Mouse (Mus musculus): ENCODE measurements around the gene Tirap.

Gene Tirap

DNA sequence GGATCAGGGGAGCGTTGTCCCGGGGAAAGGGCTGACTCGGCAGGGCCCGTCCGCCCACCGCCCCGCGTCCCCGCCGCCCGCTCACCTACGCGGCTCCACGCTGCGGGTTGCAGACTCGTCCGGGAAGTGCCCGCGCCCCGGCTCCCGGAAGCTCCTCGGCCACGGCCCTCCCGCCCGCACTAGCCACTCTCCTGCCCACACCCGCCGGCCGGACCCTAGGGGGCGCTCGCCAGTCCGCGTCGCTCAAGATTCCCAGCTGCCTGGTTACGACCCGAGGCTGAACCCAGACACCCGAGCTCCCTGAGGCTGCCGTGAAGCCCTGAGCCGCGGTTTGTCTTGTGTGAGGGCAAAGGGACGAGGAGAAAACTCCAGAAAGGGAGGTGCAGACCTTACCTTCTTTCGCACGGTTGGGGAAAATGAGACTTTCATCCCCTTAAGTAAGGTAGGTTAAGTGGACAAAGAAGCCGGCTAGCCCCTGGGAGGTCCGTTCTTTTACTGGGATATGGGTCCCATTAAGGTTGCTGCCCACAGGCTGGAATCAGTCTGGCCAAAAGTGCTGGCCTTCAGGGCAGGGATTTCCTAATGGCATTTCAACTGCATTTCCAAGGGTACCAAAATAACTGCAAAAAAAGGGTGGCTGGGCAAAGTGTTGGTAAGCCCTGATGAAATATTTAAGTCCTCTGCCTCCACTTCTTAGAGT is at the start of gene Tirap, which contains the start of gene Srpr:
Gene Tirap (minus strand): TSS at position 520 of the 700 bp plus-strand sequence.
Gene Srpr (plus strand): TSS at position 404 of the 700 bp plus-strand sequence.
- DNase-seq, result peak; percentile 96

DNA sequence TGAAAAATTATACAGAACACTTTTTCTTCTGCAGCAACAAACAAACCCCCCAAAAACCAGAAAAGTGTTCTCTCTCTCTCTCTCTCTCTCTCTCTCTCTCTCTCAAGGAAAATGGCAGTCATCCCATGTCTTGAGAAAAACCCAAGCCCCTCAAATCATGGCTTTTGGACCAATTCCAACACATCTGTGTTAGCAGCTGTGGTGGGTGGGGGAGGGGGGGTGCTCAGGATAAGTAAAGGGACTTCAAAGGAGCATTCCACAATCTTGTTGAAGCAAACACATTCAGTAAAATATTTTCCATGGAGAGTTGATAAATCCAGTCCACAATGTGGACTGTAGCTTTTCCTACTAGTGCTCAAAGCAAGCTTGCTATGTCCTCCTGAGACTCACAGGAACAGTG is 49.4 kb upstream of the Tirap start:
- DNase-seq, result no peak

DNA sequence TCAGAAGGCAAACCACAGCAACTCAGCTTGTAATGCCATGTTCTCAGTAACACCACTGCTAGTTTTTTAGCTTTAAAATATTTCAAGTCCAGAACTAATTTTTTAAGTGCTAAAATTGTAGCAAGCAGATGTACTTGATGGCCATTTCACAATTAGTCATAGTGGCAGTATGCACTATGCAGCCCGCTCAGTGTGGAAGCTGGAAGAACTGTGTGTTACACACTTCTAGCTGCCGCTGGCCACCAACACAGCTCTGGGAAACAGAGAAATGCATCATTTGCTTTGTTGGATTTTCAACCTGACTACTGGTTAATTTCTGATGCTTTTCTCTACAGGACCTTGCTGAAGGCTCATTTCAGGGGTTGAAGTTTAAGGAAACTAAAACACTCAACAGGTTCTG is 47.3 kb upstream of the Tirap start:
- no peak for DNase-seq

DNA sequence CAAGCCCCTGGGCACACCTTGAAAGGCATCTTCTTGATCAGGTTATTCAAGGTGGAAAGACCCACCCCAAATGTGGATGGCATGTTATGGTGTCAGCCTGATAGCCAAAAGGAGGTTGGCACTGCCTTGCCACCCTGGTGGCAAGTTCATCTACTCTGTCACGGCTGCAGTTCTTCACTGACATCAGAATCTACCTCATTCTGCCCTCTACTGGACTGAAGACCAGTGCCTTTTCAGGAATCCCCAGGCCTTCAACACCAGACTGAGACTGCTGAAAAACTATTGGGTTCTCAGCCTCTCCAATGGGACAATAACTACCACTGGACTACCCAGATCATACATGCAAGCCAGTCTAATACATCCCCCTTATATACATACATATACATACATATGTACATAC is 39.6 kb upstream of the Tirap start:
- no peak for DNase-seq

DNA sequence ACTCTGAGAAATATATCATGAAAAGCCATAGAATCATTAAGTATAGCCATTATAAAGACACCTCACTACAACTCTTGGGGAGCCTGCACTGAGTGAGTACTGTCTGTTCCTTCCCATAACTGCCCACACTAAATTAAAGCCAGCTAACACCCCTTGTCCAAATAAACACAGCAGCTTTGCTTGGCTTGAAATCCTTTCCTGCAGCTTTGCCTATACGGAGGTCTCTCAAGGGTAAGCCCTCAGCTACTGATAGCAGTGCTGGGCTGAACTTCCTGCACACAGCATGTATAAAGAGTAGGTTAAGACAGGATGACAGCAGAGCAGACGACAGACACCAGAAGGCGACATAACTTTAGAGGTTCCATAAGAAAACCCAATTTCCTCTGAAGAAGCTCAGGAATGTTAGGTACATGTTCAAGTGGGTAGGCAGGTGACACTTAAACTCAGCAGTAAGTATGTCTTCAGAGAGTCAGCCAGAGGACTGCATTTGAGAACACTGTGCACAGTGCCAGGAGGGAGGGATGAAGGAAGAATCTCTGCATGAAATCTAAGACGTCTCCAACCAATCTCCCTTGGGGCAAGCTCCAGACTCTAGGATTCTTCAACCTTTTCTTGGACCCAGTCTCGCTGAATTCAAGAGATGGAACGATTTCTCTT is 39.0 kb upstream of the Tirap start:
- DNase-seq, result peak; percentile 42

GRCm38 (mm10) chr9:35238371-35238770 is 38.3 kb upstream of the Tirap start:
- DNase-seq, result no peak

DNA sequence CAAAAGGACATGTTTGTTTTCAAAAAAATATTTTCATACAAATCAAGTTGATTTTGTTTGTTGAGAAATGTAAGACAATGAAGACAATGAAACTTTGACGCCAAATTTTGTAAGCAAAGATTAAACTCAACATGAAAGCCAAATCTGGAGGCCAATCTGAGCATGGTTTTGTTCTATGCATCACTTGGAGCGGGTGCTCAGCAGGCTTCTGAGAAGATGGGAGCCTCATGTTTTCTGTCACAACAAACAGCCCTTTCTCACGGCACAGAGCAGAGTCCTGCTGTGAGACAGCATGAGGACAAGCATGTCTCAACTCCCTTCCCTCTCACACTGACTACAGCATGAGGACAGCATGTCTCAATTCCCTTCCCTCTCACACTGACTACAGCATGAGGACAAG is 35.9 kb upstream of the Tirap start:
- no peak for DNase-seq

- no peak for DNase-seq
These were observed 28.6 kb upstream of the Tirap start for GRCm38 (mm10) chr9:35228671-35229070.

DNA sequence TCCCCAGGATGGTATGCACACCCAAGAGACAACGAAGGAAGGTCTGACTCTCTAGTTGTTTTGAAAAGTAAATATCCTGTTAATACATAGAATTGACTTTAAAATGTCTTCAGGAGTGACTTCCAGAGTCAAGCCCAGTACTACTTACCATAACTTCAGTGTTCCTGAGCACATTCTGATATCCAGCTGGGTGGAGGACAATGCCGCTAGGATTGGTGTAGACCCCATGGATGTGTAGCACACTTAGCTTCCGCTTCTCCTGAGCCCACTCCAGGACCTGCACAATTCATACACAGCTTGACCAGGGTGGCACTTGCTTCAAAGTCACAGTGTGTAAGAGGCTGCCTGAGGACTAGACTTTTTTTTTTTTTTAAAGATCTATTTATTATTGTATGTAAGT is 23.4 kb upstream of the Tirap start:
- DNase-seq, result no peak

GRCm38 (mm10) chr9:35217963-35218362 is 17.9 kb upstream of the Tirap start:
- DNase-seq, result no peak

- no peak for DNase-seq
These were observed 11.8 kb upstream of the Tirap start for GRCm38 (mm10) chr9:35211573-35212511.

DNA sequence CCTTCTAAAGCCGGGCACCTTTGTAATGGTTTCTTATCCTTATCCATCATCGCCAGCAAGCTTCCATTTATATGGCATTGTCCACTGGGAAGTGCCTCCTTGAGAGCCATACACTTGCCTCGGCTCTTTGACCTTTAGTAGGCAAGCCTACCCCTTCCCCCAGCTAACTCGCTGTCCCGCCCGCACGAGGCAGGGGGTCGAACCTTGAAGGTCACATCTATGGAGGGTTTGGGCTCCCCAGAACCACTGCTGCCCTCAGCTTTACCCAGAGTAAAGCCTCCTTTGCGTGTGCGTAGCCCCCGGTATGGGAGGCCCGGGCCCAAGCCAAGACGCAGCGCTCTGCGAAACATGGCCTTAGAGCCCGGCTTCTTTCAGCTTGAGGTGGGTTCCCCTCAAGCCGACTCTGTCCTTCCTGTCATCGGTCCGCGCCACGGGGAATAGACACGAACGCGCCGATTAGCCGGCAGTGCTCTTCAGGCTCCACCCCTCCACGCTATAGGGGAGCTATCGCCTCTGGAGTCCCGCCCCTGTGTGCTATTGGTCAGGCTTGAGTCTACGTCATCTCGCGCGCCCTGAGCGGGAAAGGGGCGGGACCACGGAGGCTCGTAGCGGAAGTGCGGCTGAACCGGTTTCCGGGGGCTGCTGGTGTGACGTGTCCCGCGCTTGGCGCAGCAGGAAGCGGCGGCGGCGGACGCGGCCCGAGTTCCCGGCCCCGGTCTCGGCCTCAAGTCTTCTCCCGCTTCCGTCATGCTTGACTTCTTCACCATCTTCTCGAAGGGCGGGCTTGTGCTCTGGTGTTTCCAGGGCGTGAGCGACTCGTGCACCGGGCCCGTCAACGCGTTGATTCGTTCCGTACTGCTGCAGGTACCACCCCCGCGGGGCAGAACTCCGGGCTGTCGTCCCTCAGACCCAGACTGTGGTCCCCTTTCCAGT is 10.7 kb upstream of the Tirap start, which contains the start of gene Foxred1:
Gene Foxred1 (minus strand): TSS at position 514 of the 933 bp plus-strand sequence.
- peak; percentile 100 for DNase-seq

DNA sequence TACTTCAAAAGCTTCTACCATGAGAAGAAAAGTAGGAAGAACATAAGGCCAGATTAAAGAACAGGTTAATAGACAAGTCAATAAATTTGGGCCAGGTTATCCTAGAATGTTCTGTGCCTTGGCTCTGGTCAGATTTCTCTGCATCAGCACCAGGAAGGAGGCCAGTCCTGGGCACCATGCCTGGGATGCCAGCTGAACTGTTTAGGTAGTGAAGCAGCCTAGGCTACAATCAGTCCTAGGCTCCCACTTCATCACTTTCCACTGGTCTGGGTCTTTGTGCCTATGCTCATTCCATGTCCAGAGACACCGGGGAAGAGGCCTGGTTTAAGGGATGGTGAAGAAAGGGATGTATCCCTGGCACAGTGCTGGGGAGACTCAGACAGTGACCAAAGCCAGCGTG is 4.3 kb upstream of the Tirap start:
- DNase-seq, result no peak

GRCm38 (mm10) chr9:35203536-35203935 is 3.4 kb upstream of the Tirap start:
- DNase-seq, result peak; percentile 19

DNA sequence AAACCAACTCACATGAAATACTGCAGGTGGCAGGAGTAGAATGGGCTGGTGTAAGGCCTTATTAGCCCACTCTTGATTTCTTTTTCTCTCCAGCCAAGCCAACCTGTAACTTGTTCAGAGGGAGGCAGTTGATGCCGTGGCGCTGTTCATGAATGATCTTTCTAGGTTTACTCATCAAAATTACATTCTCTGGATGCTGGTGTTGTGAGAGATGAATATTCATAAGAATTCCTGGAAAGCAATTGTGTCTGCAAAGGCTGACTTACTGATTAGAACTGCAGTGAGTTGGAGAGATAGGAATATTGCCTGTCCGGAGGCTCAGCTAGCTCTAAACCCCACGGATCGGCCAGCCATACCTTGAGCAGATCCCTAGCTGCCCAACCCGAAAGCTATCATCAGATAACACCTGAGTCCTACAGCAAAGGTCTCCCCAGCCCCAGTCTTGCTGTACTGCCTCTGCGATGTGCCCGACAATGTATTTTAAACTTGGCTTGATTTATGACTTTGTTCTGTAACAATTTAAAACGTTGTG is 504 bp upstream of the Tirap start:
- DNase-seq, result no peak

DNA sequence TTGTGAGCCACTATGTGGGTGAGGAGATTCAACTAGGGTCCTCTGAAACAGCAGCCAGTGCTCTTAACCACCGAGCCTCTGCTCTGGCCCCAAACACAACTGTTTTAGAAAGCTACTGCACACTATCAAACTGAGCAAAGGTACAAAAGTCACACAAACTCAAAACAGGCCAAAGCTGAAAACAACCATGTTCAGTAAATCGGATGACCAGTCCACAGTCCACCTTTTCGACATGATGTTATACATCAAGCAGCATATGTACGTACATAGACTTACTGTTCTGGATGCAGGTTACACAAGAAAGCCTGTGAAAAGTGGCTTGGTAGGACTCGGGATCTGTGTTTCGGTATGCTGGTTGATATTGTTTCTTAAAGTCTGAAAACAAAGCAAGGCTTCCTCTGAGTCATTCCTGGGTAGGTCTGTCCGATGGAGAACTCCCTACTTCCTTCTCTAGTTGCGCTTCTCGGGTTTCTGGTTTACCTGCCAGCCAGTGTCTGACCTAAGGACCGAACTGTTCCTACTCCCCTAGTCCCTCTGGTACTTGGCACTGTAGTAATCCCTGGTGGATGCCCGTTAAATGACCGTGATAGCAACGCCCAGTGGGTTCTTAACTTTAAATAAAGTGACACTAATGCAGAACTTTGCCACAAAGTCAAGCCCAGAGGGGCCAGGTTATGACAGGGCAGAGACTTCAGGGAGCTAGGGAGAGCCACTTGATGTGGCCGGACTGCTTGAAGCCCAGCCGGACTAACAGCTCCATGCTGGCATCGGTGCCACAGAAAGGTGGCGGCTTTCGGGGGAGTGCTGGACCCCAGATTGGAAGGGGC is 933 bp downstream of the Tirap start:
- no peak for DNase-seq

GRCm38 (mm10) chr9:35198351-35198750 is 1.7 kb downstream of the Tirap start:
- no peak for DNase-seq

DNA sequence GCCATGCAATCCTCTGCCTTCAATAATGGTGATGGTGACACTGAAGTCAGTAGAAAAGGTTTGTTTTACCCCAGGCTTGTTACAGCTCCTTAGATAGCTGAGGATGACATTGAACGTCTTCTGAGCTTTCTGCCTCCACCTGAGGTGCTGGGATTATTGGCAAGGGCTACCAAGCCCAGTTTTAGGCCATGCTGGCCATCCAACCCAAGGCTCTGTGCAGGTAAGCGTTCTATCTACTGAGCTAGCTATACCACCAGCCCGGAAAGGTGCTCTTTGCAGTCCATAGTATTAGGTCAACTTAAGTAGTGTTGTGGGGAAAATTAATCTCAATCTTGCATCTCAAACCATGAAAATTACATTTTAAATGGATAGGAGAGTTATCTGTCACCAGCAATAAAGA is 2.5 kb downstream of the Tirap start:
- no peak for DNase-seq

GRCm38 (mm10) chr9:35194048-35194447 is 6.0 kb downstream of the Tirap start:
- no peak for DNase-seq

DNA sequence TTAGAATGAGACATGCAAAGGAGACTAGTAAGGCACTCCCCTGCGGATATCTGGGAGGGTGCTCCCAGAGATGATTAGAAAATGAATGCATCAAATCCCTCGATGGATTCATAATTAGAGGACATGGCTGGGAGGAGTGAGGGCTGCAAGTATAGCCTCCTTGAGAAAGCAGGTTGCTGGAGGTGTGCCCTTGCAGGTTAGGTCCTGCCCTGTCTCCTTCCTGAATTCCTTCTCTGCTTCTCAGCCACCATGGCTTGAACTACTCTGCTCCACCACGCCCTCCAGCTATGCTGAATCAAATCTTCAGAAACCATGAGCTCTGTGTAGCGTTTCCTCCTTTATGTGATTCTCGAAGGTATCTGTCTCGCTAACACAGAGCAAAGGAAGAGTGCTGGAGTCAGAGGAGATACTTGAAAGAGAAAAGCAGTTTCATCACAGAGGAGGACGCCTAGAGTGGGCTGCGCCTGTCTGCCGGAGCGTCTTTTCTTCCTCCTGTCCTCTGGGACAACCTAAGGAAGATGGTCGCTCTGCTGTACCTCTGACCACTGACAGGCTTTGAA is 7.0 kb downstream of the Tirap start:
- no peak for DNase-seq

GRCm38 (mm10) chr9:35188700-35189099 is 11.4 kb downstream of the Tirap start:
- peak; percentile 76 for DNase-seq

Data from lung, postnatal 10 days (tissue).